Mouse (Mus musculus): ENCODE measurements around the gene Snx9. TPM values are rescaled to one million over a fixed set of nuclear protein-coding genes. Genes with fewer than 3 reads are reported as not detected.

Gene Snx9
- polyA plus RNA-seq (2014; fragmentation: Nextera tagmentation; extraction: Ambion mirVana): 22.9 and 23.1 TPM in 2 replicates

GRCm38 (mm10) chr17:5841128-5841942 is at the start of gene Snx9:
TSS of gene Snx9 (plus strand) at chr17:5841329.
- H3K9ac ChIP-seq (ENCODE audit: low read length): peak within 1 kb of the TSS; percentile 95
- peak within 1 kb of the TSS; percentile 57 for H3K4me2 ChIP-seq (ENCODE audit: low read depth)
- peak within 1 kb of the TSS; percentile 96 for H3K27ac ChIP-seq (ENCODE audit: low read depth, low read length)
- H3K36me3 ChIP-seq (ENCODE audit: control insufficient read depth, insufficient read depth, low read length): no peaks in the 10 kb centered on the region
- WGBS: under 1% methylated on average over 65 of the region's 131 CpGs
- no peaks in the 10 kb centered on the region for H3K9me3 ChIP-seq (ENCODE audit: control insufficient read depth, low read length)
- ATAC-seq (ENCODE audit: insufficient read depth, low FRiP score, low TSS enrichment) (peak; percentile 87), DNase-seq (ENCODE audit: low spot score) (peak; percentile 82)
- H3K4me3 ChIP-seq (ENCODE audit: low read depth, low read length): peak within 1 kb of the TSS; percentile 76
- H3K27me3 ChIP-seq (ENCODE audit: control insufficient read depth, insufficient read depth, low read length): no peaks in the 10 kb centered on the region
- no peaks in the 10 kb centered on the region for H3K4me1 ChIP-seq (ENCODE audit: control insufficient read depth, insufficient read depth, low read length)

GRCm38 (mm10) chr17:5792164-5792791 is 48.9 kb upstream of the Snx9 start:
- no peak overlapping the region for H3K4me3 ChIP-seq (ENCODE audit: low read depth, low read length)
- WGBS: 89% methylated on average over 11 of the region's 12 CpGs
- no peak overlapping the region for H3K4me2 ChIP-seq (ENCODE audit: low read depth)
- no peak overlapping the region for H3K27ac ChIP-seq (ENCODE audit: low read depth, low read length)
- no peak for ATAC-seq (ENCODE audit: insufficient read depth, low FRiP score, low TSS enrichment)
- no peak overlapping the region for H3K9ac ChIP-seq (ENCODE audit: low read length)
- no peaks in the 10 kb centered on the region for H3K4me1 ChIP-seq (ENCODE audit: control insufficient read depth, insufficient read depth, low read length)
- H3K36me3 ChIP-seq (ENCODE audit: control insufficient read depth, insufficient read depth, low read length): no peaks in the 10 kb centered on the region
- H3K27me3 ChIP-seq (ENCODE audit: control insufficient read depth, insufficient read depth, low read length): no peaks in the 10 kb centered on the region
- DNase-seq (ENCODE audit: low spot score): no peak
- H3K9me3 ChIP-seq (ENCODE audit: control insufficient read depth, low read length): no peaks in the 10 kb centered on the region

GRCm38 (mm10) chr17:5793593-5793992 is 47.5 kb upstream of the Snx9 start:
- WGBS: 80% methylated on average over 4 of the region's 4 CpGs
- Histone ChIP-seq H3K27me3 (ENCODE audit: control insufficient read depth, insufficient read depth, low read length) (no peaks in the 10 kb centered on the region), H3K9ac (ENCODE audit: low read length) (no peak overlapping the region), H3K9me3 (ENCODE audit: control insufficient read depth, low read length) (no peaks in the 10 kb centered on the region), H3K36me3 (ENCODE audit: control insufficient read depth, insufficient read depth, low read length) (no peaks in the 10 kb centered on the region), H3K27ac (ENCODE audit: low read depth, low read length) (no peak overlapping the region), H3K4me3 (ENCODE audit: low read depth, low read length) (no peak overlapping the region), H3K4me1 (ENCODE audit: control insufficient read depth, insufficient read depth, low read length) (no peaks in the 10 kb centered on the region), H3K4me2 (ENCODE audit: low read depth) (no peak overlapping the region)
- ATAC-seq (ENCODE audit: insufficient read depth, low FRiP score, low TSS enrichment) (no peak), DNase-seq (ENCODE audit: low spot score) (no peak)

DNA sequence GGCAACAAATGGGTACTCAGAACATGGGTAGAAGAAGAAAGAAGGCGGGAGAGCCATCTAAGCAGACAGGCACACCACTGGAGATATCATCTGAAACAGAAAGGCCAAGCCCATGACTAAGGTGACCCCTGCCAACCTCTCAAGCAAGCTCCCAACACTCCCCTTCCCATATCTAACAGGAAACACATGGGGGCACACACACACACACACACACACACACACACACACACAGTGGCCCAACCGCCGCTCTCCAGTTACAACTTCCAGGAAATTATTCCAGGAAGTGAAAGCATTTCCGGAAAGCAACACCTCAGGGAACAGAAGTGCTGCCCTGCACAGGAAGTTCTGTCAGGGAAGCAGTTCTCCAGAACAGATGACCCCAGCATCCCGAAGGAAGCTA is 46.9 kb upstream of the Snx9 start:
- Histone ChIP-seq H3K9me3 (ENCODE audit: control insufficient read depth, low read length) (no peaks in the 10 kb centered on the region), H3K4me2 (ENCODE audit: low read depth) (no peak overlapping the region), H3K4me3 (ENCODE audit: low read depth, low read length) (no peak overlapping the region), H3K9ac (ENCODE audit: low read length) (no peak overlapping the region), H3K27ac (ENCODE audit: low read depth, low read length) (no peak overlapping the region), H3K4me1 (ENCODE audit: control insufficient read depth, insufficient read depth, low read length) (no peaks in the 10 kb centered on the region), H3K27me3 (ENCODE audit: control insufficient read depth, insufficient read depth, low read length) (no peaks in the 10 kb centered on the region), H3K36me3 (ENCODE audit: control insufficient read depth, insufficient read depth, low read length) (no peaks in the 10 kb centered on the region)
- DNase-seq (ENCODE audit: low spot score): no peak
- WGBS: 70% methylated on average over 5 of the region's 5 CpGs
- no peak for ATAC-seq (ENCODE audit: insufficient read depth, low FRiP score, low TSS enrichment)

GRCm38 (mm10) chr17:5795369-5795768 is 45.8 kb upstream of the Snx9 start:
- Histone ChIP-seq H3K4me3 (ENCODE audit: low read depth, low read length) (no peak overlapping the region), H3K4me2 (ENCODE audit: low read depth) (no peak overlapping the region), H3K9ac (ENCODE audit: low read length) (no peak overlapping the region), H3K27ac (ENCODE audit: low read depth, low read length) (no peak overlapping the region), H3K9me3 (ENCODE audit: control insufficient read depth, low read length) (no peaks in the 10 kb centered on the region), H3K27me3 (ENCODE audit: control insufficient read depth, insufficient read depth, low read length) (no peaks in the 10 kb centered on the region), H3K4me1 (ENCODE audit: control insufficient read depth, insufficient read depth, low read length) (no peaks in the 10 kb centered on the region), H3K36me3 (ENCODE audit: control insufficient read depth, insufficient read depth, low read length) (no peaks in the 10 kb centered on the region)
- WGBS: 71% methylated on average over 5 of the region's 5 CpGs
- no peak for DNase-seq (ENCODE audit: low spot score)
- no peak for ATAC-seq (ENCODE audit: insufficient read depth, low FRiP score, low TSS enrichment)

GRCm38 (mm10) chr17:5795878-5796277 is 45.3 kb upstream of the Snx9 start:
- peak; percentile 74 for DNase-seq (ENCODE audit: low spot score)
- H3K27ac ChIP-seq (ENCODE audit: low read depth, low read length): no peak overlapping the region
- H3K27me3 ChIP-seq (ENCODE audit: control insufficient read depth, insufficient read depth, low read length): no peaks in the 10 kb centered on the region
- no peaks in the 10 kb centered on the region for H3K4me1 ChIP-seq (ENCODE audit: control insufficient read depth, insufficient read depth, low read length)
- no peak overlapping the region for H3K4me2 ChIP-seq (ENCODE audit: low read depth)
- H3K36me3 ChIP-seq (ENCODE audit: control insufficient read depth, insufficient read depth, low read length): no peaks in the 10 kb centered on the region
- H3K9me3 ChIP-seq (ENCODE audit: control insufficient read depth, low read length): no peaks in the 10 kb centered on the region
- no peak overlapping the region for H3K9ac ChIP-seq (ENCODE audit: low read length)
- 7% methylated on average over 5 of the region's 5 CpGs for WGBS
- peak; percentile 69; the same call in 1 of the 2 replicates for ATAC-seq (ENCODE audit: insufficient read depth, low FRiP score, low TSS enrichment)
- H3K4me3 ChIP-seq (ENCODE audit: low read depth, low read length): no peak overlapping the region

DNA sequence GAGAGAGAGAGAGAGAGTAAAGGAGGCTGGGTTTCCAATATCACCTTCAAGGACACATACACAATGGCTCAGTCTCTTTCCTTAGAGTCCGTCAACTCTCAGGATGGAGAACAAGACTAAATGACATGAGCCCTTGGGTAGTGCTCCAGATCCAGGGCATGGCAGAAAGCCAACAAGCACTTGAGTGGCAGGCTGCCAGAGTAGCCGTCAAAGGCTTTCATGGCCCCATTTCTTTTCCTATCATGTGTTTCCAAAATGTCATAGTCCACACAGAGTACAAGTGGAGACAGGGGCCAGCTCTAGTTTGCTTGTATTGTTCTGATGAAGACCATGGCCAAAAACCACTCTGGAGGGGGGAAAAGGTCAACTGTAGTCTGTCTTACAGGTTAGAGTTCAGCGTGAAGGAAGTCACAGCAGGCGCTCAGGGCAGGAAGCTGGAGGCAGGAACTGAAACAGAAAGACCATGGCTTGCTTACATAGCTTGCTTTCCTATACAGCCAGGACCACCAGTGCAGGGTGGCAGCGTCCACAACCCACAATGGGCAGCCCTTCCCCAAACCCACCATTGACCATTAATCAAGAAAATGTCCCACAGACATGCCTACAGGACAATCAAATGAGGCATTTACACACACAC is 43.9 kb upstream of the Snx9 start:
- 86% methylated on average over 5 of the region's 5 CpGs for WGBS
- Histone ChIP-seq H3K9me3 (ENCODE audit: control insufficient read depth, low read length) (no peaks in the 10 kb centered on the region), H3K9ac (ENCODE audit: low read length) (no peak overlapping the region), H3K27ac (ENCODE audit: low read depth, low read length) (no peak overlapping the region), H3K27me3 (ENCODE audit: control insufficient read depth, insufficient read depth, low read length) (no peaks in the 10 kb centered on the region), H3K4me2 (ENCODE audit: low read depth) (no peak overlapping the region), H3K4me3 (ENCODE audit: low read depth, low read length) (no peak overlapping the region), H3K36me3 (ENCODE audit: control insufficient read depth, insufficient read depth, low read length) (no peaks in the 10 kb centered on the region), H3K4me1 (ENCODE audit: control insufficient read depth, insufficient read depth, low read length) (no peaks in the 10 kb centered on the region)
- DNase-seq (ENCODE audit: low spot score): no peak
- no peak for ATAC-seq (ENCODE audit: insufficient read depth, low FRiP score, low TSS enrichment)

GRCm38 (mm10) chr17:5798221-5798801 is 42.8 kb upstream of the Snx9 start:
- no peak overlapping the region for H3K4me2 ChIP-seq (ENCODE audit: low read depth)
- ATAC-seq (ENCODE audit: insufficient read depth, low FRiP score, low TSS enrichment) (no peak), DNase-seq (ENCODE audit: low spot score) (no peak)
- H3K27me3 ChIP-seq (ENCODE audit: control insufficient read depth, insufficient read depth, low read length): no peaks in the 10 kb centered on the region
- no peak overlapping the region for H3K4me3 ChIP-seq (ENCODE audit: low read depth, low read length)
- no peak overlapping the region for H3K9ac ChIP-seq (ENCODE audit: low read length)
- H3K9me3 ChIP-seq (ENCODE audit: control insufficient read depth, low read length): no peaks in the 10 kb centered on the region
- H3K27ac ChIP-seq (ENCODE audit: low read depth, low read length): no peak overlapping the region
- H3K36me3 ChIP-seq (ENCODE audit: control insufficient read depth, insufficient read depth, low read length): no peaks in the 10 kb centered on the region
- no peaks in the 10 kb centered on the region for H3K4me1 ChIP-seq (ENCODE audit: control insufficient read depth, insufficient read depth, low read length)
- WGBS: 76% methylated on average over 13 of the region's 13 CpGs
